Mouse (Mus musculus): ENCODE data around the gene Tmem229a.

GRCm38 (mm10) chr6:24925076-24925785 is 30.9 kb downstream of the Tmem229a start:
- TF ChIP-seq GATA1 (IDR thresholded peaks at IDR 0.05; ENCODE audit: low read length) (no peak), TAL1 (IDR thresholded peaks at IDR 0.05; ENCODE audit: low read length) (no peak)
